Mouse (Mus musculus) liver, adult 2 months (tissue): ENCODE data around the gene Urah. TPM values are rescaled to one million over a fixed set of nuclear protein-coding genes. Genes with fewer than 3 reads are reported as not detected.
A peak's percentile ranks its signal among the peaks of the same experiment; 100 is the strongest.

Experiments
- DNase-seq: peaks from one replicate; pipeline ENCODE4 v3.0.0-alpha.2; 2011; ENCODE audit warnings: low read depth, low spot score; ENCODE audit errors: extremely low read depth
- H3K27ac ChIP-seq: fragments of 200-500 bp; replicated peaks from 2 replicates; pipeline ENCODE4 v1.5.1; 2012; ENCODE audit warnings: low read depth, mild to moderate bottlenecking, control low read depth, inconsistent platforms, low read length; ENCODE audit not compliant: insufficient read depth
- H3K27me3 ChIP-seq: fragments of 200-500 bp; 2 replicates; pipeline ENCODE4 v1.6.1; 2012; ENCODE audit warnings: mild to moderate bottlenecking, moderate library complexity, low read length, inconsistent platforms; ENCODE audit not compliant: control insufficient read depth, insufficient read depth
- H3K36me3 ChIP-seq: fragments of 200-500 bp; 2 replicates; pipeline ENCODE4 v1.6.1; 2012; ENCODE audit warnings: low read length, inconsistent platforms; ENCODE audit not compliant: control insufficient read depth, insufficient read depth
- H3K4me1 ChIP-seq: fragments of 200-500 bp; 2 replicates; pipeline ENCODE4 v1.6.1; 2011; ENCODE audit warnings: low read length; ENCODE audit not compliant: control insufficient read depth, insufficient read depth
- H3K4me3 ChIP-seq: fragments of 200-500 bp; 2 replicates; pipeline ENCODE4 v1.5.1; 2011; ENCODE audit warnings: low read depth, mild to moderate bottlenecking, control low read depth, low read length, moderate library complexity; ENCODE audit not compliant: insufficient read depth
- H3K79me2 ChIP-seq: fragments of 200-500 bp; 2 replicates; pipeline ENCODE4 v1.6.1; 2012; ENCODE audit warnings: inconsistent platforms, mild to moderate bottlenecking, low read length, moderate library complexity; ENCODE audit not compliant: control insufficient read depth, insufficient read depth
- H3K9ac ChIP-seq: fragments of 200-500 bp; 2 replicates; pipeline ENCODE4 v1.6.1; 2012; ENCODE audit warnings: low read depth, mild to moderate bottlenecking, control low read depth, inconsistent platforms, low read length
- CTCF ChIP-seq: fragments of 200-500 bp; IDR thresholded peaks from 2 replicates; pipeline ENCODE4 v1.5.1; 2011; ENCODE audit warnings: low read depth, low read length, control low read depth
- POLR2A ChIP-seq: fragments of 200-500 bp; IDR thresholded peaks from 2 replicates; pipeline ENCODE4 v1.6.1; 2011; ENCODE audit warnings: low read length, control low read depth; ENCODE audit not compliant: insufficient read depth; ENCODE audit errors: extremely low read depth
- WGBS: fragments of 180-500 bp; shearing (Covaris S2); methylation state at CpG from one replicate; pipeline ENCODE4 v1.1.7; 2018; 5-methylcytosine and 5-hydroxymethylcytosine counted together
- polyA plus RNA-seq: library from polyadenylated mRNA; depleted of rRNA; stranded (reverse); fragments of >200 nt; gene quantifications from 2 replicates; pipeline ENCODE4 v1.2.3, GENCODE M21; 2012
- total RNA-seq: library from RNA; depleted of rRNA; stranded (reverse); fragments of >200 nt; gene quantifications from 2 replicates; pipeline ENCODE4 v1.2.3, GENCODE M21; 2014

Gene Urah
- total and polyA plus RNA-seq, 2 experiments: 549 to 1,096 TPM

GRCm38 (mm10) chr7:140820173-140820572, 14.6 kb upstream of the Urah start:
- no peaks in the 10 kb centered on the region for H3K79me2 ChIP-seq
- TF ChIP-seq POLR2A (no peak), CTCF (no peak)
- 59% methylated on average over 4 of the region's 4 CpGs for WGBS

DNA sequence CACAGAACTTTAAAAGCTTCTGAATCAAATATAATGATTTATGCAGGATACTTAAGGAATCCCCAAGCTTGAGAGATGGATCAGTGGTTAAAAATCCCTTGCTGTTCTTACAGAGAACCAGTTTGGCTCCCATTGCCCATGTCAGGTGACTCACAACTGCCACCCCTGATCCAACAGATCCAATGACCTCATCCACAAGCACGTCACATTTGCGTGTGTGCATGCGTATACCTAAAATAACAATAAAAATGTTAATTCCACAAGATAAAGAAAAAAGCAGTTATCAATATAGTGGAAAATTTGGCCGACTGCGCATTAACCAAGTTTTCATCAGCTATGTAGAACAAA, 13.5 kb upstream of the Urah start:
- TF ChIP-seq CTCF (no peak), POLR2A (no peak)
- Histone ChIP-seq H3K4me3 (no peak overlapping the region), H3K79me2 (no peaks in the 10 kb centered on the region), H3K27me3 (no peaks in the 10 kb centered on the region), H3K27ac (no peak overlapping the region), H3K36me3 (no peaks in the 10 kb centered on the region), H3K4me1 (peaks cover 3% of the 10 kb centered on the region; the same call in 1 of the 2 replicates), H3K9ac (no peak overlapping the region)
- no peak for DNase-seq
- WGBS: 73% methylated on average over 5 of the region's 5 CpGs

More at GRCm38 (mm10) chr7:140820173-140820572, 14.6 kb upstream of the Urah start:
- no peak for DNase-seq
- Histone ChIP-seq H3K4me1 (peaks cover 3% of the 10 kb centered on the region; the same call in 1 of the 2 replicates), H3K27me3 (no peaks in the 10 kb centered on the region), H3K36me3 (no peaks in the 10 kb centered on the region), H3K9ac (no peak overlapping the region), H3K4me3 (no peak overlapping the region), H3K27ac (no peak overlapping the region)

- Histone ChIP-seq H3K4me1 (peaks cover 3% of the 10 kb centered on the region; the same call in 1 of the 2 replicates), H3K36me3 (no peaks in the 10 kb centered on the region), H3K79me2 (no peaks in the 10 kb centered on the region), H3K27ac (no peak within 1 kb of the TSS), H3K27me3 (no peaks in the 10 kb centered on the region), H3K9ac (peak within 1 kb of the TSS; percentile 76), H3K4me3 (peak within 1 kb of the TSS; percentile 86)
- 8% methylated on average over 21 of the region's 21 CpGs for WGBS
- TF ChIP-seq CTCF (no peak), POLR2A (no peak)
- DNase-seq: peak; percentile 50
These were observed 13.0 kb upstream of the Urah start, which contains the start of gene Zfp941 for GRCm38 (mm10) chr7:140821653-140822329. Gene Zfp941 (minus strand): TSS chr7:140822178.

DNA sequence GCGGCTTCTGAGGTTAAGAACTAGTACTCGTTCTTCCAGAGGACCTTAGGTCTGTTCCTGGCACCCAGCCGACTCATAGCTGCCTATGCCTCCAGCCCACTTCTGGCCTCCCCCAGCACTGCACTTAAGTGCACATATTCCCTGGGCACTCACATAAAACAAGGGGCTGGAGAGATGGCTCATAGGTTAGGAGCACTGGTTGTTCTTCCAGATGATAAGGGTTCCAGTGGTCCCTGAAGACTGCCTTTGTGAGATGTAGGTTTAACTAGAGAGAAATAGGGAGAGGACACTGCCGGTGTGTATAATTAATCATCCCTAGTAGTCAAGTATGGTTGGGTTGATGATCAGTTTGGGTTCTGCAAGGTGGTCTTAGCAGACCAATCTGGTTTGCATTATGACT, 12.1 kb upstream of the Urah start:
- H3K9ac ChIP-seq: no peak overlapping the region
- H3K27me3 ChIP-seq: no peaks in the 10 kb centered on the region
- H3K36me3 ChIP-seq: no peaks in the 10 kb centered on the region
- H3K79me2 ChIP-seq: no peaks in the 10 kb centered on the region
- 92% methylated on average over 4 of the region's 4 CpGs for WGBS
- no peak for TF ChIP-seq POLR2A
- H3K4me1 ChIP-seq: peaks cover 3% of the 10 kb centered on the region; the same call in 1 of the 2 replicates
- DNase-seq: no peak
- H3K27ac ChIP-seq: no peak overlapping the region
- no peak overlapping the region for H3K4me3 ChIP-seq

DNA sequence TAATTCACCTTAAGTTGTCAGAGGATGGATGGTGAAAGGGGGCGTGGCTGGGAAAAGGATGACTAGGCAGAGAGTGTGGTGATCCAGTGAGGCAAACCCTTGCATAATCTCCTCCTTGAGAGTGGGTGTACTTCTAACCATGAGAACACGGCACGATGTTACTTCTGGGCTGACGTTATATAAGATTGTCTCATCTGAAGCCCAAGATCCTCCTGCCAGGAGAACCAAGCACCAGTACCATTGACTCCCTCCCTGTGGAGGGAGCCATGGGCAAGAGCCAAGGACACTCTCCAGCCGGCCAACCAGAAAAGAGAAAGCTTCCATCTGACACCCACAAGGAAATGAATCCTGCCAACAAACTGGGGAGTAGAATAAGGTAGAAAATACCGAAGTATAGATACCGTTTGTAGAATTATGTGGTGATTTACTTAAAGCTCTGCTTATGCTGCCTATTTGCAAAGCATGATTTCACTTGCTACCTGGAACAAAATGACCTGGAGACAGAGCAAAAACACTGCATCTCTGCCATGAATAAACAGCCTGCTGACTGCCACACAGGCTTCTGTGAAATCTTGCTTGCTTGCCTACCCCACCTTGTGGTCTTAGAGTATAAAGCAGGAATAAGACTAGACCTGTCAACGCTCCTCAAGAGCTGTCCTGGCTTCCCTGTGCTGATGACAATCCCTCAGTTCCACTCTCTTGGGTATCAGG, 6.5 kb upstream of the Urah start:
- Histone ChIP-seq H3K27ac (peak overlapping the region; percentile 26), H3K27me3 (no peaks in the 10 kb centered on the region), H3K4me1 (peaks cover 8% of the 10 kb centered on the region), H3K4me3 (peak overlapping the region; percentile 5; the same call in 1 of the 2 replicates), H3K79me2 (no peaks in the 10 kb centered on the region), H3K9ac (no peak overlapping the region), H3K36me3 (no peaks in the 10 kb centered on the region)
- WGBS: 6% methylated on average over 8 of the region's 8 CpGs
- peak; percentile 68 for DNase-seq
- TF ChIP-seq POLR2A: no peak
- peak; percentile 35; the same call in 1 of the 2 replicates for TF ChIP-seq CTCF

GRCm38 (mm10) chr7:140831447-140831846, 3.4 kb upstream of the Urah start:
- 69% methylated on average over 6 of the region's 6 CpGs for WGBS

More at GRCm38 (mm10) chr7:140831447-140831846, 3.4 kb upstream of the Urah start:
- H3K79me2 ChIP-seq: peaks cover 3% of the 10 kb centered on the region; the same call in 1 of the 2 replicates
- H3K36me3 ChIP-seq: no peaks in the 10 kb centered on the region
- H3K27me3 ChIP-seq: no peaks in the 10 kb centered on the region
- H3K4me1 ChIP-seq: peaks cover 8% of the 10 kb centered on the region
- TF ChIP-seq CTCF (no peak), POLR2A (no peak)
- H3K9ac ChIP-seq: no peak overlapping the region
- no peak for DNase-seq
- no peak overlapping the region for H3K4me3 ChIP-seq
- H3K27ac ChIP-seq: no peak overlapping the region
